Mouse (Mus musculus): Measurements from ENCODE around the gene Poldip2. TPM values are rescaled to one million over a fixed set of nuclear protein-coding genes. Genes with fewer than 3 reads are reported as not detected.

Gene Poldip2
- total RNA-seq (2017), result 59.5 and 60.7 TPM in 2 replicates

DNA sequence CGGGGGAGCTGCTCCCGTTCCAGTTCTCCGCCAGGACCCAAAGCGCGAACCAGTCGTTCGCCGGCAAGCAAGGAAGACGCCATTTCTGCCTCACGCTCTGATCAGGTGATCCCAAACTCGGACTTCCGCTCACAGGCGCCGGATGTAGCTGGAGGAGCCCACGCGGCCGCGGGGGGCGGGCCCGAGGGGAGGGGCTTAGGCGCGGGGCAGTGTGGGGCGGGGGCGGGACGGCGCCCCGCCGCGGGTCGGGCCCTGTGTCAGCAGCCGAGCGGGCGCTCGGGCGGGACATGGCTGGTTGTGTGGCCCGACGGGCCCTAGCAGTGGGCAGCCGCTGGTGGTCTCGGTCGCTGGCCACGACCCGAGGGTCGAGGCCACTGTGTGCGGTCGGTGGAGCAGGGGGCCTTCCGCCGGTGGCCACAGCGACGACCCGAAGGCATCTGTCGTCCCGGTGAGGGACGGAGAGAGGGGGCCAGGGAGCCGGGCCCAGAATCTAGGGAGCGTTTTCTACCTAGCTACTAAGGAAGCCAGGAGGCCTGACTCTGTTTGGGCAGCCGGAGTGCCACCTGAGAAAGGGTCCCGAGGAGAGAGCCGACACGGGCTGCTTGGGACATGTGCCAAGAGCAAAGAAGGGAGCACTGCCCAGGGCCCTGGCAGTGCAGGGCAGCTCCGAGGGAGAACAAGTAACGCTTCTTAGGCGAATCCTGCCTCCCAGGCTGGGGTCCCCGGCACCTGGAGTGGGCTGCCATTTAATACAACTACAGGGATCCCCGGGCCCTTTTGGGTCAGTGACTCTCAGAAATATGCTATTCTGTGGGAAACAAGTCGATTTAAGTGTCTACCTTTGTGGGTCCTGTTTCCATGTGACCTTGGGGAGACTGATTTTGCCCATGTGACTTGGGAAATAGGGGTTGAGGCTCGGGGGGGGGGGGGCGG, at the start of gene Poldip2, which contains the start of gene Tmem199:
TSS of gene Poldip2 (plus strand) at position 169 of the 933 bp plus-strand sequence.
TSS of gene Tmem199 (minus strand) at position 148 of the 933 bp plus-strand sequence.
- peak; percentile 93 to 95 for ATAC-seq (replicated peaks in 1 of 2; ENCODE audit: insufficient read depth in 1 of 2, low FRiP score in 2 of 2, low TSS enrichment in 1 of 2, low read depth in 1 of 2, poor library complexity in 2 of 2, severe bottlenecking in 2 of 2)

DNA sequence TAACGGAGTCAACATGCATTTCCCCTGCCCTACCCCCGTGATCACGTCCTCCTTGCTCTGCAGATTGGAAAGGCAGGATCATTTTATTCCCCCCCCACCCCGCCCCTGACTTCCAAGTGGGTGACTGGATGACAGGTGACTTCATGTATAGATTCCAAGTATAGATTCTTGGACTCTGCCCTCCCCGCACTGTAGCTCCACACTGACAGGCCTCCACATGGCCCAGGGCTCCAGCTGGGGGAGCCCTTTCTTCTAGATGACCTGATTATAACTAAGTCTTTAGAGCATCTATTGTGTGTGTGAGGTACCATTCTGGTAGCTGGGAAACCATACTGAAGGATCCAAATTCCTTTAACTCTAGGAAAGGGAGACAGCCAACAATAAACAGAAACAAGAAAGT, 49.3 kb upstream of the Poldip2 start:
- ATAC-seq (replicated peaks in 1 of 2; ENCODE audit: insufficient read depth in 1 of 2, low FRiP score in 2 of 2, low TSS enrichment in 1 of 2, low read depth in 1 of 2, poor library complexity in 2 of 2, severe bottlenecking in 2 of 2), result no peak

DNA sequence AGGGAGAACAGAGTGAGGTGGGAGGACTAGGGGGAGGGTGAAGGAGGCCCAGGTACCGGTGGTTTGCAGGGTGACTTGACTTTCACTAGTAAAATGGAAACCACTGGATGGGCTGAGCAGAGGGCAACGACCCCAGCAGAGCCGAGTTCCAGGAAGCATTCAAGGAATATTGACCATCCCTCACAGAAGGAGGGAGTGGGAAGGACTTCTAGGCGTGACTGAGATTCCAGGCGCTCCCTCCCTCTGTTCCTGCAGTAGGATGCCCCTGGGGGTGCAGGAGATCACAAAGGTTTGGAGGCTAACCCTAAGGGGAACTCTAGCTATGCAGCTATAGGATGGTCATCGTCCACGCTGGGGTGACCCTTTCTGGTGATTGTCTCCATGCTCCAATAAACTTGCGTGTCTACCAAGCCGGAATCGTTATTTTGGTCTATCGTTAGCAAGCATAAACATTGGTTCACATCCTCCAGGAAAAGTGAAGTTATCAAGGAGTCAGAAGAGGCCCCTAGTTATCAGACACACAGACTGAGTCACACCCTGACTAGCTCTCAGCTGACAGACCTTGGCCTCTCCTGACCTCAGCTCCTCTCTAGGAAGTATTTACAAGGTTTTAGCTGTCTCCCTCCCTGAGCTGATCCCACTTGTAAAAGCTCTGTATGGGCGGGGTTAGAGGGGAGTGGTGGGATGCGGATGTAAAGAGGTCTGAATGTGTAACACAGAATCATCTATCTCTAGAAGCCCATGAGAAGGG, 48.5 kb upstream of the Poldip2 start:
- no peak for ATAC-seq (replicated peaks in 1 of 2; ENCODE audit: insufficient read depth in 1 of 2, low FRiP score in 2 of 2, low TSS enrichment in 1 of 2, low read depth in 1 of 2, poor library complexity in 2 of 2, severe bottlenecking in 2 of 2)

DNA sequence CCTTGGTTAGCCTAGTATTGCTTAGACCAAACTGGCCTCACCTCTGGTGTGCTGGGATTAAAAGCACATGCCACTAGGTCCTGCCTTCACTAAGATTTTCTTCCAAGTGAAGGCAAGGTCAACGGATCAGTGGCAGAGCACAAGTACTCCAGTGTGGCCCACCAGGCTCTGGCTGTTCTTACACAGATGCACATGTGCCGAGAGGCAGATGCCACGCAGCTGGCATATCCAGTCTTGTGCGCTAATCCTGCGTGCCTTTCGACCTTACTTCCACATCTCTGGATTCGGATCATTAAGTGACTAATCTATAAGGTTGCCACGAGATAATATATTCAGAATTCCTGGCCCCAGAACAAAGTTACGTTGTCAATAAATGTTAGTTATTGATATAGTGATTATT, 46.9 kb upstream of the Poldip2 start:
- no peak for ATAC-seq (replicated peaks in 1 of 2; ENCODE audit: insufficient read depth in 1 of 2, low FRiP score in 2 of 2, low TSS enrichment in 1 of 2, low read depth in 1 of 2, poor library complexity in 2 of 2, severe bottlenecking in 2 of 2)

DNA sequence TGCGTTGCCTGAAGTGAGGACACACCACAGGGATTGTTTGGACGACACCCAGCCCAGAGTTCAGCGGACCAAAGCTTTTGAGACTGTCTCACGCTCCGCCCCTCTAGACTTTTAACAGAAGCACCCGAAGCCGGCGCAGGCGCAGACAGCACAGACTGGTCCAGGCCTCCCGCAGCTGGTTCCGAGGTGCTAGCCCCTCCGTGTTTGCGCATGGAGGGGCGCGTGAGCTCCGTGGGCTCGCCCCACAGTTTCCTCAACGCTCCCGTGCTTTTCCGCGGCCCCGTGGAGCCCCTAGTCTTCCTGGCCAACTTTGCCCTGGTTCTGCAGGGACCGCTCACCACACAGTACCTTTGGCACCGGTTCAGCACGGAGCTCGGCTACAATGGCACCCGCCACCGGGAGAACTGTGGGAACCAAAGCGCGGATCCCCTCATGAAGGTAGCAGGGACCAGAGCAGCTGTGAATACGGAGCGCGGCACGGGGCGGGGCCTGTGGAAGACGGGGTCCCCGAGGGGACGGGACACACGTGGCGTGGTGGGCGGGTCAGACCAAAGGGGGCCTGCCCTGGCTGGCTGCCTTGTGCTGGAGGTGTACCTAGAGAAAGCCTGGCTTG, 46.3 kb upstream of the Poldip2 start, which contains the start of gene Slc46a1:
TSS of gene Slc46a1 (plus strand) at position 130 of the 613 bp plus-strand sequence.
- peak; percentile 90 to 93 for ATAC-seq (replicated peaks in 1 of 2; ENCODE audit: insufficient read depth in 1 of 2, low FRiP score in 2 of 2, low TSS enrichment in 1 of 2, low read depth in 1 of 2, poor library complexity in 2 of 2, severe bottlenecking in 2 of 2)

DNA sequence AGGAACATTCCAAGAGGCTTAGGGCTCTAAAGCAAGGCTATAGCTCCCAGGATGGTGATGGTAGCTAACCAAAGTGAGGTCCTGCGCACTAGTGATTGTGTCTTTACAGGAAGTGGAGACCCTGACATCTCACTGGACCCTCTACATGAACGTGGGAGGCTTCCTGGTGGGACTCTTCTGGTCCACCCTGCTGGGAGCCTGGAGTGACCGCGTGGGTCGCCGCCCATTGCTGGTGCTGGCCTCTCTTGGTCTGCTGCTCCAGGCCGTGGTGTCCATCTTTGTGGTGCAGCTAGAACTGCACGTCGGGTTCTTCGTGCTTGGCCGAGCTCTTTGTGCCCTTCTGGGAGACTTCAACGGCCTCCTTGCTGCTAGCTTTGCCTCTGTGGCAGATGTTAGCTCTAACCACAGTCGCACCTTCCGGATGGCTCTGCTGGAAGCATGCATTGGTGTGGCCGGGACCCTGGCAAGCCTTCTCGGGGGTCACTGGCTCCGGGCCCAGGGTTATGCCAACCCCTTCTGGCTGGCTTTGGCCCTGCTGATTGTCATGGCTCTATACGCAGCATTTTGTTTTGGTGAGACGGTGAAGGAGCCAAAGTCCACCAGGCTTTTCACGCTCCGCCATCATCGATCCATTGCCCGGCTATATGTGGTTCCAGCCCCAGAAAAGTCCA, 45.6 kb upstream of the Poldip2 start:
- ATAC-seq (replicated peaks in 1 of 2; ENCODE audit: insufficient read depth in 1 of 2, low FRiP score in 2 of 2, low TSS enrichment in 1 of 2, low read depth in 1 of 2, poor library complexity in 2 of 2, severe bottlenecking in 2 of 2), result no peak

DNA sequence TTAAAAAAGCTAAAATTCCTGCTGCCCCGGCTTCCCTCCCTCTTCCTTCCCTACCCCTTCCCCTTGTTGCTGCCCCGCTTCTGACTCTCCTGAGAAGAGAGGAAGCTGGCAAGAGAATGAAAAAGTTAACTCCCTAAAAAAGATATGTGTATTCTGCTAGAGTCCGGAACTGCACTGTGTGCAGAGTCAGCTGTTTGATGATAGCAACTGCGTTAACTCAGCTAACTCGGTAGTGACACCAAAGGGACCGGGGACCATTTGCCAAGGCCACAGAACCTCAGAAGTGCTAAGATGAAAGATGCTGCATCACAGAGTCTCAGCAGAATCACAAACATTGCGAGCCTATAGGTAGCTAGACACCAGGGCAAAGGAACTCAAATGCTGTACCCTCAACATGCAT, 44.5 kb upstream of the Poldip2 start:
- no peak for ATAC-seq (replicated peaks in 1 of 2; ENCODE audit: insufficient read depth in 1 of 2, low FRiP score in 2 of 2, low TSS enrichment in 1 of 2, low read depth in 1 of 2, poor library complexity in 2 of 2, severe bottlenecking in 2 of 2)

DNA sequence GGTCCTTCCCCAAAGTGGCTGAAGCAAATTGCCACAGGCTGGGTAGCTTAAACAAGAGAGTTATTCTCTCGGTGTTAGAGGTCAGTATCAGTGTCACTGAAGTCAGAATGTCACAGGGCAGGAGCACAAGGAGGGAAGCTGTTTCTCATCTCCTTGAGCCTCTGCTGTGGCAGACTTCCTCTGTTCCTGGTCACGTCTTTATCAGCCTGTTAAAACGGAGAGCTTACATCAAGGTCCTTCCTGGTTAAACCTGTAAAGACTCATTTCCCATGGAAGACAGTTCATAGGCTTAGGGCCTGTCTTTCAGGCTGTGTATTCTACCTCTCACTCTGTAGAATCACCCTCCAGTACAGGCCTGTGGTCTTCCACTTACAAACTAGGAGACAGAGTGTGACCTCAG, 44.1 kb upstream of the Poldip2 start:
- ATAC-seq (replicated peaks in 1 of 2; ENCODE audit: insufficient read depth in 1 of 2, low FRiP score in 2 of 2, low TSS enrichment in 1 of 2, low read depth in 1 of 2, poor library complexity in 2 of 2, severe bottlenecking in 2 of 2), result no peak

DNA sequence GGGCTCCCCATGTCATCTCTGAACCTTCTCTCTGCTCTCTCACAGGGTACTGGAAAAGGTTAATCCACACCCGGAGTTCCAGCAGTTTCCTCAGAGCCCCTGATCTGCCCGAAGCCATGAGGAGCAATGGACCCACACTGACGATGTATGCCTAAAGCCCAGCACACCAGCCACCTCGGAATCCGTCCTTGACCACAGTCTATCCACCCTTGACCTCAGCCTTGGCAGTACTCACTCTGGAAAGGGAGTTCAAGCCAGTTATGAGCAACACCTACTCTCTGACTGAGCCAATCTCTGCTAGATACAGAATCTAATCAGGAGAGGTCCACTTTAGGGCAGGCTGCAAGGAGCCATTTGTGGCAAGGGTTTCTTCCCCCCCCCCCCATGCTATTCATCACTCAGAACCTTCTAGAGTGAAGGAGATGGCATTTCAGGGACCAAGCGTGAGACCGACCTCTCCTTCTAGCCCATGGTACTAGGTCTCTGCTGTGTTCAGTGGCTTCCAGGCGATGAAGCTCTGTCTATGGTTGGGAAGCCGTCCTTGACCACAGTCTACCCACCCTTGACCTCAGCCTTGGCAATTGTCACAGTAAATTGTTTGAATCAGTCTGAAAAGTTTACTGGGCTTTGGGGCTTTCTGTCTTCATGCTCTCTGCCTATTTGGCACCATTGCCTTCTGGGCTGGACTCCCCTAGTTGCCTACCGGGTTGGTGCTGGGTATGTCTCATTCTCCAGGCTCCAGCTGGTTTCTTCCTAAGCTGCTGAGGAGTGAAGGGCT, 40.5 kb upstream of the Poldip2 start:
- no peak for ATAC-seq (replicated peaks in 1 of 2; ENCODE audit: insufficient read depth in 1 of 2, low FRiP score in 2 of 2, low TSS enrichment in 1 of 2, low read depth in 1 of 2, poor library complexity in 2 of 2, severe bottlenecking in 2 of 2)

DNA sequence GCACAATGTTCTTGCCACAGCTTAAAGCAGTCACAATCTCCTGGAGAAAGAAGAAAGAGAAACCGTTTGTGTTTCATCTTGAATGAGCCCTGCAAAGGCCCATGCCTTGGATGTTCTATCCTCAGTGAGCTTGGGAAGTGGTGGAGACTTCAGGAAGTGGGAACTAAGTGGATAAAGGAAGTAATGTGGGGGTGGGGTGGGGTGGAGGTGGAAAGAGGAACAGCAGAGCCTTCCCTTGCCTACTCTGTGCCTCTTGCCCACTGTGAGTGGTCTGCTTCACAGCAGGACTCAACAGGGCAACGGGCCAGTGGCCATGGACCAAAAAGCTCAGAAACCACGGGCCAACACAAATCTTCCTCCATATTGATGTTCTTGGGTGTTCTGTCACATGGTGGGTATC, 36.7 kb upstream of the Poldip2 start:
- ATAC-seq (replicated peaks in 1 of 2; ENCODE audit: insufficient read depth in 1 of 2, low FRiP score in 2 of 2, low TSS enrichment in 1 of 2, low read depth in 1 of 2, poor library complexity in 2 of 2, severe bottlenecking in 2 of 2), result no peak

DNA sequence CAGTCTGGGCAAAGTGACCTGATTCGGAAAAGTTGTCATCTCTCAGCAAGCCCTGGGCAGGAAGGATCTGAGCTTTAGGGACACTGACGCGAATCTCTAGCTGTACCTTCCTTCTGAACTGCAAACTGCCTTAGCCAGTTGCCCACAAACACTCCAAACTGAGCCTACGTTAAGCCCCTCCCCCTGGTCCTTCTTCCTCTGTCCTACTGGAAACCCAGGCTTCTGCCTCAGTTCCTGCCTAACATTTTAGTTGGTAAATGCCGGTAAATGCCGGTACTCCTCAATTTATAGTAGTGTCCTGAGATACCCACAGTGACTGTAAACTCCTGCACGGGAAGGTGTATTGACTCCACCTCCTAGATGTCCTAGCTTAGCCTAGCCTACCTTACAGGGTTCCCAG, 28.4 kb upstream of the Poldip2 start:
- no peak for ATAC-seq (replicated peaks in 1 of 2; ENCODE audit: insufficient read depth in 1 of 2, low FRiP score in 2 of 2, low TSS enrichment in 1 of 2, low read depth in 1 of 2, poor library complexity in 2 of 2, severe bottlenecking in 2 of 2)

DNA sequence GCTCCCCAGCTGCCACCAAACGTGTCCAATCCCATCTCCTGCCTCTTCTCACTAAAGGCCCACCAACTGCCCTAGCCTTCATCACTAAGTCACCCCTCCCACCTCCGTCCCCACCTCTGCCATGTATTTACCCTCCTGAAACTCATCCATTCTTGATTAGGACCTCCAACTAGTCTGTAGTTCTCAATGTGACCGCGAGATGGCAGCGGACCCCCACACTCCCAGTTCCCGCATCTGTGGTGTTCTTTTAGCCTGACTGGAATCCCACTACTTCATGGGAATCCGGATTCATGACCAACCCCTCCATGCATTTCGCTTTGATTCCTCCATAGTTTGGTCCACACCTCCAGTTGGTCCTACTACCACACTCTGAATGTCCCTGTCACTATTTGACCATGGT, 23.8 kb upstream of the Poldip2 start:
- ATAC-seq (replicated peaks in 1 of 2; ENCODE audit: insufficient read depth in 1 of 2, low FRiP score in 2 of 2, low TSS enrichment in 1 of 2, low read depth in 1 of 2, poor library complexity in 2 of 2, severe bottlenecking in 2 of 2), result peak; percentile 34 to 49; a peak in 1 of 4 replicates

DNA sequence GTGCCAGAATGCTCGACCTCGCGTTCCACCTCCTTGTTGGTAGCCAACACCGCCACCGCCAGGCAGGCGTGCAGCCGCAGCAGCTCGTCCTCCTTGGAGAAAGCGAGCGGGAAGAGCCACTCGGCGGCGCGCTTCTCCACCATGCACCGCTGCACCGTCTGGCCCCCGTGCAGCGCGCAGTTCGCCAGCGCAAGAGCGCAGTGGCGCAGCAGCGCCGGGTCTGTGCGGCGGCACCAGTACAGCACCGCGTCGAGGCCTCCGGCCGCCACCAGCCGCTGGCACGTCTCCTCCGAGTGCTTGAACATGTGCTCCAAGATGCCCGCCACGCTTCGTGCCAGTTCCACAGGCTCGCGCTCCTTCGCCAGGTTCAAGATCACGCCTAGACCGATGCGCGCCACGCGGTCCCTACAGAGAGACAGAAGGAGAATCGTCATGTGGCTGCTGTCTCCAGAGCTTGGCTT, 21.2 kb upstream of the Poldip2 start:
- ATAC-seq (replicated peaks in 1 of 2; ENCODE audit: insufficient read depth in 1 of 2, low FRiP score in 2 of 2, low TSS enrichment in 1 of 2, low read depth in 1 of 2, poor library complexity in 2 of 2, severe bottlenecking in 2 of 2), result peak in 1 of 2 experiments; percentile 32; a peak in 1 of 4 replicates

DNA sequence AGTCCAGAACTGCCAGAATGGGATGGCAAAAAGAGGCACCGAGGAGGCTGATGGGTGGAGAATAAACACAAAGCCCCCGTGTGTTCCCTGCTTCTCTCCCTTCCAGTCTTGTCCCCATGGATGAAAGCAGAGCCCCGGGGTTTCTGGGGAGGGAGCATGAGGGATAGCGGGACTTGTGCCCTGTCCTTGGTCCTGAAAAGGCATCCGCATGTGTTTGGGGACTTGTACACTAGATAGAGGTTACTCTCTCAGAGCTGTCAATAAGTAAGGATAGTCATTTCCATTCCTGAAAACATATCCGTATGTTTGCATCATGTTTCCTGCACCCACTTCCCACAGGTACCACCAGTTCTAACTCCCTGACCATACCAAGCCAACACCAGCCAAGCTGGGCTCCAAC, 16.1 kb upstream of the Poldip2 start:
- ATAC-seq (replicated peaks in 1 of 2; ENCODE audit: insufficient read depth in 1 of 2, low FRiP score in 2 of 2, low TSS enrichment in 1 of 2, low read depth in 1 of 2, poor library complexity in 2 of 2, severe bottlenecking in 2 of 2), result no peak

DNA sequence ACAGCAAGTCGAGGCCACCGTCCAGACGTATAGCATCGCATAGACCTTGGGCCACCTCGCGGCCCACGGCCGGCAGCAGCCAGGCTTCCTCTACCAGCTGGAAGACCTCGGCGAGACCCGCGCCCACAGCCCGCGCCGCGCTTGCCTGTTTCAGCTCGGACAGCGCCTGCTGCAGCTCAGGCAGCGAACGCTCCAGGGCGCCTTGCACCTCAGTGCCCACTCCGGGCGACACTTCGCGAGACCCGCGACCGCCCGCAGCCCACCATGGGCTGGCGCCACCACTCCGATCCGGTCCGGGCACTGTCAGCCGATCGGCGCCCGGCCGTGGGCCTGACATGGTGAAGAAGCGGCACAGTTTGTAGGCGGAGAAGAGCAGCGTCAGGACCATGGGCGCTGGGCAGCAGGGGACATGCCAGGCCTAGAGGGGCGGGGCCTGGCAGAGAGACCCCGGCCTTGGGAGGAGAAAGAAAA, 14.9 kb upstream of the Poldip2 start:
- ATAC-seq (replicated peaks in 1 of 2; ENCODE audit: insufficient read depth in 1 of 2, low FRiP score in 2 of 2, low TSS enrichment in 1 of 2, low read depth in 1 of 2, poor library complexity in 2 of 2, severe bottlenecking in 2 of 2), result no peak
